Mouse (Mus musculus) bone marrow, adult 2 months (tissue): ENCODE measurements at regions not wholly inside any gene's neighbourhood (a gene's known extent, or its start where the extent isn't known, plus 50 kb on each side); places are given as distances from the start of the nearest gene placed in this dataset.

Source experiments
- H3K27ac ChIP-seq: fragments of 200-500 bp; 2 replicates; pipeline ENCODE4 v1.5.1; 2012; ENCODE audit warnings: low read depth, mild to moderate bottlenecking, control low read depth, inconsistent platforms, low read length; ENCODE audit not compliant: control insufficient read depth, poor library complexity, insufficient read depth
- H3K4me1 ChIP-seq: fragments of 200-500 bp; 2 replicates; pipeline ENCODE4 v1.6.1; 2011; ENCODE audit warnings: low read length; ENCODE audit not compliant: control insufficient read depth, insufficient read depth
- H3K4me3 ChIP-seq: fragments of 200-500 bp; replicated peaks from 2 replicates; pipeline ENCODE3; 2011; ENCODE audit warnings: mild to moderate bottlenecking, low read depth, low read length, control low read depth; ENCODE audit not compliant: control insufficient read depth
- CTCF ChIP-seq: fragments of 200-500 bp; IDR thresholded peaks from 2 replicates; pipeline ENCODE4 v1.5.1; 2011; ENCODE audit warnings: low read length, control low read depth; ENCODE audit not compliant: control insufficient read depth, insufficient read depth
- POLR2A ChIP-seq: fragments of 200-500 bp; IDR thresholded peaks from 2 replicates; pipeline ENCODE4 v1.6.1; 2011; ENCODE audit warnings: low read depth, mild to moderate bottlenecking, control low read depth, low read length, borderline replicate concordance; ENCODE audit not compliant: control insufficient read depth
- WGBS: fragments of 180-500 bp; shearing (Covaris S2); methylation state at CpG from one replicate; pipeline ENCODE4 v1.1.7; 2018; 5-methylcytosine and 5-hydroxymethylcytosine counted together

- TF ChIP-seq CTCF (no peak), POLR2A (no peak)
- H3K4me1 ChIP-seq = no peaks in the 10 kb centered on the region
- no peak overlapping the region for H3K27ac ChIP-seq
- no peak overlapping the region for H3K4me3 ChIP-seq
- WGBS = 78% methylated on average over 17 of the region's 17 CpGs
Measured at GRCm38 (mm10) chr6:81660478-81661395, 262.7 kb upstream of the Gcfc2 start.

- Histone ChIP-seq H3K4me3 (no peak overlapping the region), H3K27ac (no peak overlapping the region), H3K4me1 (no peaks in the 10 kb centered on the region)
- 65% methylated on average over 1 of the region's 1 CpGs for WGBS
- TF ChIP-seq POLR2A (no peak), CTCF (no peak)
Measured at GRCm38 (mm10) chr6:81668944-81669343, 254.5 kb upstream of the Gcfc2 start.

GRCm38 (mm10) chr6:81673316-81673715 is 250.2 kb upstream of the Gcfc2 start:
- TF ChIP-seq CTCF = no peak
- TF ChIP-seq POLR2A = no peak
- WGBS = 69% methylated on average over 2 of the region's 2 CpGs
- Histone ChIP-seq H3K4me1 (no peaks in the 10 kb centered on the region), H3K27ac (no peak overlapping the region), H3K4me3 (no peak overlapping the region)

DNA sequence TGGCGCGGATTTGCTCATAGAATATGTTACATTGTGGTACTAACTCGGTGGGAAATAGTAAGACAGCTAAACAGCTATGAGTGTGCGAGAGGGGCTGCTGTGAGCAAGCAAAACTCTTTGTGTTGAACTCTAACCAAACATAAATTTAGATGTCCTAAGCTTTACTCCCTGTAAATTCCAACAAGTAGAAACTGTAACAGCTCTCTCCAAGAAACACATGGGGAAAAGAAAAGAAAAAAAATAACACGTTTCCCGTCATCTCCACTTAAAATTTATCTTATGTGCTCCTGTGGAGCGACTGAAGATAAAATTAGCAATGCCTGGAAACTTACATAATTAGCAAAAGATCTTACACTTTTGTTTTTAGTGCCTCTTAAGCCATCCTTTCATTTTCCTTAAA is 226.2 kb upstream of the Gcfc2 start:
- H3K4me1 ChIP-seq = no peaks in the 10 kb centered on the region
- TF ChIP-seq CTCF (no peak), POLR2A (no peak)
- no peak overlapping the region for H3K4me3 ChIP-seq
- 76% methylated on average over 7 of the region's 7 CpGs for WGBS
- no peak overlapping the region for H3K27ac ChIP-seq

DNA sequence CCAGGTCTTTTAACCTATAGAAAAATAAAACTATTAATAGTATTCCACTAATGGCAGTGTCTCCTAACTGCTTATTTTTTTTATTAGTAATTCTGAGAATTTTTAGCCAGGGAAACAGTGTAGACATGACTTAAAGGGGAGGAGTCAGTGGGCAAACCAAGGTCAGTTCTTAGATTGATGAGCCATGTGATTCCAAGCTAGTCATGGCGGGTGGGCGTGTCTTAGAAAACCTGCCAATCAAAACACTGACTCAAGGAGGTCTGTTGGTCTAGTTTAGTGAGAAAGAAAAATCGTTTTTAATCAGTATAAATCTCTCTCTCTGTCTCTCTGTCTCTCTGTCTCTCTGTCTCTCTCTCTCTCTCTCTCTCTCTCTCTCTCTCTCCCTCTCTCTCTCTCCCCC is 225.3 kb upstream of the Gcfc2 start:
- Histone ChIP-seq H3K4me3 (no peak overlapping the region), H3K27ac (no peak overlapping the region), H3K4me1 (no peaks in the 10 kb centered on the region)
- WGBS = 61% methylated on average over 3 of the region's 3 CpGs
- no peak for TF ChIP-seq POLR2A
- TF ChIP-seq CTCF = no peak

DNA sequence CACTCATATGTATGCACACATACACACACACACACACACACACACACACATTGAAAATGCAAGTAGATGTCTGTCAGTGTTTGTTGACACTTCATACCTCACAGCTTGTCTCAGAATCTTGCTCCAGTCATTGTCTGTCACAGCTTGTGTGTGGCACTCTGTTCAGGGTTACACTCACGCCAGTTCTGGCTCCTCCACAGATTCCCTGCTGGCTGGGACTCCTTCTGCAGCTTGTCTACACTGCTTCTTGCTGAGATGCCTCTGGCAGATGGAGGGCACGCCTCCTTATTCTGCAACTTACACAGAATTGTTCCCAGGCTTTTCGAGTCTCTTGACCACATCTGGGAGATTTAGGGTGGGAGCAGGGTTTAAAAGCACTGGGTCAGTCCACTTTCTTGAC is 208.6 kb upstream of the Gcfc2 start:
- TF ChIP-seq CTCF (no peak), POLR2A (no peak)
- 64% methylated on average over 3 of the region's 3 CpGs for WGBS
- Histone ChIP-seq H3K4me1 (no peaks in the 10 kb centered on the region), H3K4me3 (no peak overlapping the region), H3K27ac (no peak overlapping the region)

GRCm38 (mm10) chr6:81716371-81716770 is 207.1 kb upstream of the Gcfc2 start:
- WGBS = 65% methylated on average over 5 of the region's 5 CpGs
- H3K4me3 ChIP-seq = no peak overlapping the region
- no peak overlapping the region for H3K27ac ChIP-seq
- no peaks in the 10 kb centered on the region for H3K4me1 ChIP-seq
- no peak for TF ChIP-seq CTCF
- no peak for TF ChIP-seq POLR2A

DNA sequence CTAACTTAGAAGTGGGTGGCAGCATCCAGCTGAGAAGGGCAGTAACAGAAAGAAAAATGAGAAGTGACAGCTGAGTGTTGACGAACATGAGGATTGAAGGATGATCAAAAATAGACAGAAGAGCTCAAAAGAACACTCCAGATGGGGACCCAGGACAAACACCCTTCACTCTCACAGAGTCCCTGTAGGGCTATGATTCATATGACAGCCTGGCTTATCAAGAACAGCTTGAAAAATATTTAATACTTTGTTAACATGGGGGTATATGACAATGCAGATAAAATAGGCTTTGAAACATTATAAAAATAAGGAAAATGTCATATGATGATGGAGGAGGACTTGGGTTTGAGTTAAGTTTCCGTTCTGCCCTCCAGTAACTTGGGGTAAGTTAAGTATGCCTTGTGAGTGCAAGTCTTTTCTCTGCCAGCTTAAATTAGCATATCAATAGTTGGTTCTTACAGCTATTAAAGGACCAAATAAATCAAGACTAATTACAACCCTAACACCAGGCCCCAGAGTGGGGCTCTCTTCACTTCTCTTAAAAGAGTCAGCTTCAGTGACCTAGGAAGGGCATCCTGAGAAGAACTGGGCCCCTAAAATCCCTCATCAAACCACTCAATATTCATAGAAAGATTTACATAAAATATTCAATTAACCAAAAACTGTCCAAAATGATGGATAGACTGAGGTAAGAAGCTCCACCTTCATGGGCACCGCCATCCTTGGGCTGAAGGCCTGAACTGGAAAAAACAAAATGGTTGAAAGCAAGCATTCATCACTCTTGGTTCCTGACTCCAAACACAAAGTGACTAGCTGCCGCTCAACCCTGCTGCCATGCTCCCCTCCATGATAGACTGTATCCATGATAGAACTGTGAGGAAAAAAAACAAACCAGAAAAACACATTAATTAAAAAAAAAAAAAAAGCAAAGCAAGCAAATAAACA is 198.6 kb upstream of the Gcfc2 start:
- TF ChIP-seq POLR2A (no peak), CTCF (no peak)
- Histone ChIP-seq H3K4me1 (no peaks in the 10 kb centered on the region), H3K27ac (no peak overlapping the region), H3K4me3 (no peak overlapping the region)
- 80% methylated on average over 4 of the region's 4 CpGs for WGBS
